In the genomic region with DNA sequence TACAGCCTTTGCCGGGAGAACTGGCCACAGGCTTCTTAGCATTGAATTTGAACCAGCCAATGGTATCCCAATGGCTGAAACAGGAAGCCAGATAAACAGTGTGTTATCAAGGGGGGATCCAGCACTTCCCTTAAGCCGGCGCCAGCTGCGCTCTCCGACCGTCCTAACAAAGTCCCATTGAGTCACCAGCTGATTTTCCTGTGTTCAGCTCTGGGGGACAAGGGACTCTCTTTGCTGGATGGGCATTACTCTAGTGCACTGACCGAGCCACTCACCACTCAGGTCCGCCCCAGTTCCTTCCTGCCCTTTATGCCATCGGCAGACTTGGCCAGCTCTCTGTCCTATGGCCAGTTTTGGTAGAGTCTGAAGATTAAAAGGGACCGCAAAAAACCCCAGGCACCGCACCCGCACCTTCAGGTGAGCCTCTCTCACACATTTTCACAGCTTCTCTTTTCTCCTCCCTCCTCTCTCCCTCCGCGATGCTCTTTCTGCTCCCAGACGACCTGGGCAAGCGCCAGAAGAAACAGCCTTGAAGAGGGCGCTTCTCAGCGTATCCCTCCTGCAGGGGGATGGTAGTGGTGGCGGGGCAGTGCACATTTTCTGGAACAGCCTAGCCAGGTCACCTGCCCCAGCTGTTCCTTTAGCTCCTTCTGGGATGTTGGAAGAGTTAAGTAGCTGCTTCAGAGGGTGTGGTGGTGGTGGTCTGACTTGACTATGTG, we compare ENCODE assay signal across 7 mouse cellular contexts. TPM values are rescaled to one million over a fixed set of nuclear protein-coding genes. Genes with fewer than 3 reads are reported as not detected.
DNase-seq lines count a peak whose midpoint lies in the region; ATAC-seq and TF ChIP-seq lines count a peak whose summit lies in the region.

No protein-coding gene starts in this region.

- DNase-seq in ES-CJ7 (ENCODE audit: low read depth, low spot score): peak; percentile 77
- peak; percentile 57 for DNase-seq in R1 (ENCODE audit: low read depth, low spot score)
- peak; percentile 73 for DNase-seq in hindbrain, postnatal 0 days (ENCODE audit: low spot score)
- no peak for DNase-seq in spleen, postnatal 14 days (ENCODE audit: low spot score in 2 of 2)

- 0 out of 2 replicates have a peak, but pooled peaks have one; percentile 20 for TF ChIP-seq CTCF in hindbrain, postnatal 0 days (IDR thresholded peaks at IDR 0.05; ENCODE audit: low read depth)

- peaks cover 20% of the 10 kb centered on the region for H3K4me1 ChIP-seq in forebrain, embryonic 16.5 days (replicated peaks; ENCODE audit: control insufficient read depth, insufficient read depth, low read length)
- H3K4me1 ChIP-seq in hindbrain, postnatal 0 days (ENCODE audit: insufficient read depth, low read length): peaks cover 3% of the 10 kb centered on the region; the same call in 1 of the 2 replicates
- H3K4me1 ChIP-seq in liver, embryonic 16.5 days (ENCODE audit: control insufficient read depth, low read depth, low read length): peaks cover 14% of the 10 kb centered on the region
- H3K4me1 ChIP-seq in neural tube, embryonic 12.5 days: peaks cover 15% of the 10 kb centered on the region

- H3K4me2 ChIP-seq in forebrain, embryonic 16.5 days (ENCODE audit: low read length): peak overlapping the region; percentile 99
- peak overlapping the region; percentile 88 for H3K4me2 ChIP-seq in hindbrain, postnatal 0 days (ENCODE audit: low read depth, low read length)
- H3K4me2 ChIP-seq in liver, embryonic 16.5 days (ENCODE audit: low read depth, low read length): peak overlapping the region; percentile 79
- H3K4me2 ChIP-seq in neural tube, embryonic 12.5 days (replicated peaks): peak overlapping the region; percentile 95

- H3K9ac ChIP-seq in forebrain, embryonic 16.5 days (replicated peaks; ENCODE audit: low read depth, low read length): peak overlapping the region; percentile 40; the same call in 1 of the 2 replicates
- peak overlapping the region; percentile 71; the same call in 1 of the 2 replicates for H3K9ac ChIP-seq in hindbrain, postnatal 0 days (replicated peaks; ENCODE audit: low read length)
- no peak overlapping the region for H3K9ac ChIP-seq in liver, embryonic 16.5 days (ENCODE audit: low read depth, low read length)
- peak overlapping the region; percentile 85 for H3K9ac ChIP-seq in neural tube, embryonic 12.5 days

- no peaks in the 10 kb centered on the region; the same call in 1 of the 2 replicates for H3K27me3 ChIP-seq in forebrain, embryonic 16.5 days (replicated peaks; ENCODE audit: control insufficient read depth, insufficient read depth, low read length)
- H3K27me3 ChIP-seq in hindbrain, postnatal 0 days (ENCODE audit: insufficient read depth, low read length): no peaks in the 10 kb centered on the region
- peaks cover 41% of the 10 kb centered on the region for H3K27me3 ChIP-seq in liver, embryonic 16.5 days (ENCODE audit: control insufficient read depth, insufficient read depth, low read depth, low read length)
- H3K27me3 ChIP-seq in neural tube, embryonic 12.5 days (replicated peaks): peaks cover 15% of the 10 kb centered on the region

- ATAC-seq in forebrain, embryonic 16.5 days: peak; percentile 17; the same call in 1 of the 2 replicates
- ATAC-seq in hindbrain, postnatal 0 days: peak; percentile 37
- ATAC-seq in liver, embryonic 16.5 days (ENCODE audit: low read depth): peak; percentile 20; the same call in 1 of the 2 replicates
- peak; percentile 41 for ATAC-seq in neural tube, embryonic 12.5 days (ENCODE audit: low FRiP score, low read depth)

- H3K27ac ChIP-seq in forebrain, embryonic 16.5 days (ENCODE audit: low read length): no peak overlapping the region
- peak overlapping the region; percentile 80 for H3K27ac ChIP-seq in hindbrain, postnatal 0 days
- no peak overlapping the region for H3K27ac ChIP-seq in liver, embryonic 16.5 days (ENCODE audit: low read length)
- no peak overlapping the region for H3K27ac ChIP-seq in neural tube, embryonic 12.5 days

- no peaks in the 10 kb centered on the region for H3K9me3 ChIP-seq in forebrain, embryonic 16.5 days (ENCODE audit: control insufficient read depth, low read length)
- H3K9me3 ChIP-seq in hindbrain, postnatal 0 days (ENCODE audit: low read length): no peaks in the 10 kb centered on the region
- no peaks in the 10 kb centered on the region for H3K9me3 ChIP-seq in liver, embryonic 16.5 days (replicated peaks; ENCODE audit: control insufficient read depth, low read length)
- H3K9me3 ChIP-seq in neural tube, embryonic 12.5 days: no peaks in the 10 kb centered on the region

- no peaks in the 10 kb centered on the region for H3K36me3 ChIP-seq in forebrain, embryonic 16.5 days (ENCODE audit: control insufficient read depth, insufficient read depth)
- no peaks in the 10 kb centered on the region for H3K36me3 ChIP-seq in hindbrain, postnatal 0 days (ENCODE audit: insufficient read depth, low read length)
- no peaks in the 10 kb centered on the region for H3K36me3 ChIP-seq in liver, embryonic 16.5 days (ENCODE audit: control insufficient read depth, insufficient read depth)
- H3K36me3 ChIP-seq in neural tube, embryonic 12.5 days: no peaks in the 10 kb centered on the region

- H3K4me3 ChIP-seq in forebrain, embryonic 16.5 days (replicated peaks; ENCODE audit: low read length): peak overlapping the region; percentile 67
- peak overlapping the region; percentile 61 for H3K4me3 ChIP-seq in hindbrain, postnatal 0 days (ENCODE audit: low read length)
- peak overlapping the region; percentile 63 for H3K4me3 ChIP-seq in liver, embryonic 16.5 days (ENCODE audit: low read depth, low read length)
- H3K4me3 ChIP-seq in neural tube, embryonic 12.5 days: peak overlapping the region; percentile 74

- under 1% methylated on average over 19 of the region's 19 CpGs for WGBS in forebrain, embryonic 16.5 days
- 3% methylated on average over 19 of the region's 19 CpGs for WGBS in hindbrain, postnatal 0 days
- WGBS in liver, embryonic 16.5 days (ENCODE audit: insufficient replicate concordance): 0% methylated on average over 19 of the region's 19 CpGs
- under 1% methylated on average over 19 of the region's 19 CpGs for WGBS in neural tube, embryonic 12.5 days

RNA-seq across cellular contexts. Expression of a gene that starts 32.9 kb away (rescaled TPM):
- 14.5 and 17.6 TPM in 2 replicates for polyA plus RNA-seq in forebrain, embryonic 16.5 days (2015; fragmentation: Nextera tagmentation; extraction: Ambion mirVana)
- 93.1 and 95.2 TPM in 2 replicates for total RNA-seq in hindbrain, postnatal 0 days (2014; rRNA removed)
- 33.0 and 35.2 TPM in 2 replicates for polyA plus RNA-seq in hindbrain, postnatal 0 days (2015; fragmentation: Nextera tagmentation; extraction: Ambion mirVana)
- polyA plus RNA-seq in liver, embryonic 16.5 days (2015; fragmentation: Nextera tagmentation; extraction: Ambion mirVana): 26.9 and 30.5 TPM in 2 replicates
- polyA plus RNA-seq in neural tube, embryonic 12.5 days (2016; fragmentation: Nextera tagmentation; extraction: Ambion mirVana): 44.9 and 45.1 TPM in 2 replicates

Comparison
In these comparisons a context has a peak if more than half of its experiments do, and no peak if none do; other contexts are left out.
1. DNase-seq: peak in ES-CJ7 (single experiment), R1 (single experiment) and hindbrain, postnatal 0 days (single experiment); none in spleen, postnatal 14 days (0 of 2).
2. Peak in every context shown above with its lines, with median percentiles within 50 percentile points of each other: ATAC-seq, H3K4me2 ChIP-seq and H3K4me3 ChIP-seq.